Mouse (Mus musculus): Measurements from ENCODE around the gene Saa3.
"Not testable (repeated sequence)": the region's sequence is repeated elsewhere in the genome, so short reads cannot be mapped to it uniquely, and the experiment has no call there.

Gene Saa3

DNA sequence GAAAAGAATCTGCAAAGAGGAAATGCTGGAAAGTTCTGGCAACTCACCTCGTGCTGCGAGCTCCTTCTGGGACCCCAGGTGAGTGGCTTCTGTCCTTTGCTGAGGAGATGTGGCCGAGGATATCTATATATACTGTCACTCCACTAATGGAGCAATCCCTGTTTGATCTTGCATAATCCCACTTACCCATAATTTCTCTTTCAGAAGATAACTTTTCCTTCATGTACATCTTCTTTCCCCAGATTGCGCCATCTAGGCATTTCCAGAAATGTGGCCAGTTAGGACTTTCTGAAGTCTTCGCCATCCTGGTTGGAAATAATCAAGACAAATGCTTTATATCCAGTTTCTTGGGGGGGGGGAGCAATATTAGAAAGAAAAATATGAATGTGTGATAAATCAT is at the start of gene Saa3:
Gene Saa3 (minus strand): TSS at position 101 of the 400 bp plus-strand sequence.
- DNase-seq (ENCODE audit: low spot score in 2 of 2) = no peak

DNA sequence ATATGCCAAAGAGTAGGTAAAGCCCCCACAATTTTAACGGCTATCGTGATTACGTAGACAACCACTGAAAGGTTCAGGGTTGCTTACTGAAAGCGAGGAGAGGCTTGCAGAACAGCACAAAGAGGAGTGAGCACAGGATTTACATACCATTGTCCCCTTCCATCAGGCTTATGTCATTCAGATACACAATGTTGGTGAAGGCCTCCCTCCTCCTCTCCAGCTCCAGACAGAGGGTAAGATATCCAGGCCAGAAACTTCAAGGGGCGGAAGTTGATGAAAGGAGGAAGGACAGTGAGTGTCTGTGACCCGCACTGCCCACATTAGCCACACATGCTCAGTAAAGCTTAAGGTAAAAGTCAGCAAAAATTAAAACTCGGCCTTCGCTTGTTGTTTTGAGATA is 49.2 kb upstream of the Saa3 start:
- DNase-seq (ENCODE audit: low spot score in 2 of 2) = no peak

DNA sequence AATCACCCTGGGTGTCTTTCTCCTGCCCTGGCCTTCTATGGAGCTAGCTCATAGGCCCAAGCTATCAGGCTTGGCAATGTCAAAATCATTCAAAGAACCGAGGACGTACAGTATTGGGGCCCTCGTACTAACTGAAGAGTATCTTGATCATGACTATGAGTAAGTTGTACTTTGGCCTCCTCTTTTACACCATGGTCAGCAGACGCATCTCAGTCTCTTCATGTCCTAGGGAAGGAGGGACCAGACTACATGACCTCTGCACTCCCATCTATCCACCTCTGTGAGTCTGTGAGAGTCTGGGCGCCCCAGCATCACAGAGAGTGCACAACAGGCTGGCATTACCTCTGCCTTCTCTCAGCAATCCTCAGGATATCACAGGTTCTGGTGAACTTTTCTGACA is 47.1 kb upstream of the Saa3 start:
- no peak for DNase-seq (ENCODE audit: low spot score in 2 of 2)

DNA sequence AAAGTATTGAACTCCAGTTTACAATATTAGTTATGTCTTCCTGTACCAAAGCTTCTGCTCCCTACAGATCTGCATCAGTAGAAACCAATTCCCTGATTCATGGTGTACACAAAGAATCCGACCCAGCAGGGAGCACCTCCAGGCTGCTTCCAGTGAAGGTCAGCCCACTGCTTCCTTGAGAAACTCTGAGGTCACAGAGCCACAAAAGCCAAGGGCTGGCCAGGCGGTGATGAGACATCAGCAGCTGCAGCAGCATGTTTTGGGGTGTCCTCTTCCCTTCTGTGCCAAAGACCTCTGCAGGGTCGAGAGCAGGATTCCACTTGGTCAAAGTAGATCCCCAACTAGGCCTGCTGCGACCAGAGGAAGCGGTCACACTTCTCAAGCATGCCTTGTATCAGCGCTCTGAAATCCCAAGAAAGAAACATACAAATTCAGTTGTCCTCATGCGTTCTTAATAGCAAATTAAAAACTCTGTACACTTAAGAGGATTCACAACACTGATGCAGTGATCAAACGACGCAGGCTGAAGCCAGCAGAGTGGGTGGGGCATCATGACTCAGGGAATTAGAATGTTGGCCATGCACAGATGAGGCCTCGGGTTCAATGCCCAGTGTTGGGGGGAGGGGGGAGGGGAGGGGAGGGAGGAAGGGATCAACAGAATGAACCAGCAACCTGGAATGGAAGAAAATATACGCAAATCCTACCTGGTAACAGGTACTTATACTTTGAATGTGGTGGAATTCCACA is 45.7 kb upstream of the Saa3 start:
- no peak for DNase-seq (ENCODE audit: low spot score in 2 of 2)

DNA sequence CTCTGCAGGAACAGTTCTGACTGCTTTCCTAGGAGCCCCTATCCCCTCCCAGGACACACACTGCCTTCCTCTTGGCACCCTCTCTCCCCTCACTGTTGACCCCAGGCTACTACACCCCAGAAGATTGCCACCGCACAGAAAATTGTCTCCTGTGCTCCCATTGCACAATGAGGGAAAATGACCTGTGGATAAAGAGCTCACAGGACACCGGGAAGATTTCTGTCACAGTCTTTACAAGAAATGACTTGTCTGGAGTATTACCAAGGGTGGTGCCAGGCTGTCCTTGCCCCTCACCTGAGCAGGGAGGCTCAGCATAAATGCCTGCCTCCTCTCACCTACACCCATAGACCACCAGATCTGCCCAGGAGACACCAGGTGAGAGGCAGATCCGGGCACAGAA is 36.0 kb upstream of the Saa3 start, which contains the start of gene Saa2:
Gene Saa2 (plus strand): TSS at position 301 of the 400 bp plus-strand sequence.
- no peak for DNase-seq (ENCODE audit: low spot score in 2 of 2)

DNA sequence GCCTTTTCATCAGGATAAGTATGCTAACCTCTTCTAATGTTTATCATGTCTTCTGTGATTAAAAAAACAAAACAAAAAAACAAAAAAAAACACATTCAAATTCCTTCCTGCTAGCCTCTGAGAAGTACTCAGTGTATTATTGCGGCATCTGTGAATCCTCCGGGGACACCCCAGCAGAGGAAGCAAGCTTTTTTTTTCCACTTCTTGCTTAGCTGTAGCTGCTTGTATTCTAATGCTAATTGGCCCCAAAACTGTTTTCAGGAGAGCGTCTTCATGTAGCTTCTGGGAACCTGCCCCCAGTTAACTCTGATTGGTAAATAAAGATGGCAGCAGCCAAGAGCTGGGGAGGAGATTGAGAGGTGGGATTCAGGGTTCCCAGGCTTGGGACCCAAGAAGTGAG is 33.0 kb upstream of the Saa3 start:
- DNase-seq (ENCODE audit: low spot score in 2 of 2) = peak in 1 of 2 experiments; percentile 12

DNA sequence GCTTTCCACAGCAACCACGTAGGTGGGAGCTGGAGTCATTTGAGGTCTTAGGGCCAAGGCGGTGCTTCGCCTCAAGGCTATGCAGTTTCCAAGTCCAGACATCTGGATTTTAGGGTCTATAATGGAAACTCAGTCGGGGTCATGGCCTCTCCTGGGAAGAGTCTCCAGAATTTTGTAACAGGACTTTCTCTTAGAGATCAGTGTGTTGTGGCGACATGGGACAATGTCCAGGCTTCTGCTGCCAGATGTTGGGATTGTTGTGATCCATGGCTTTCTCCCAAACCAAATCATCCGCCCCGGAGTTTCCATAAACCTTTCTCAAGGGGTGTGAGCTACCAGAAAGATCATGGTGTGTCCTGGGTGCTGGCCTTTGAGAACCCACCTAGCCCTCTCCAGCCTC is 30.9 kb upstream of the Saa3 start:
- DNase-seq (ENCODE audit: low spot score in 2 of 2) = peak; percentile 48 to 51

DNA sequence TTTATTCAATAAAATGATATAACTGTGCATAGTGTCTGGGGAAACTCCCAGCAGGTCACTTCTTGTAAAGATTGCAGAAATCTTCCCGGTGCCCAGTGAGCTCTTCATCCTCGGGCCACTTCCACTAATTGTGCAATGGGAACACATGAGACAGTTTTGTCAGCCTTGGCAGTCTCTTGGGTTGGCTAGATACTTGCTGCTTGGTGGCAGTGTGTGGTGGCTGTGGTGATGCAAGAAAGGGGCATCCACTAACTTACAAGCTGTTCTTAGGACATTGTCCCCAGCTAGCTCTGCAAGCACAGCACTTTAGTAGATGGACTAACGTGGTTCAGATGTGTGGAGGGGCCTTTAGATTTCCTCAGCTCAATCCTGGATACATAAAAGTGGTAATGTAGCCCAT is 30.3 kb upstream of the Saa3 start:
- DNase-seq (ENCODE audit: low spot score in 2 of 2) = no peak

DNA sequence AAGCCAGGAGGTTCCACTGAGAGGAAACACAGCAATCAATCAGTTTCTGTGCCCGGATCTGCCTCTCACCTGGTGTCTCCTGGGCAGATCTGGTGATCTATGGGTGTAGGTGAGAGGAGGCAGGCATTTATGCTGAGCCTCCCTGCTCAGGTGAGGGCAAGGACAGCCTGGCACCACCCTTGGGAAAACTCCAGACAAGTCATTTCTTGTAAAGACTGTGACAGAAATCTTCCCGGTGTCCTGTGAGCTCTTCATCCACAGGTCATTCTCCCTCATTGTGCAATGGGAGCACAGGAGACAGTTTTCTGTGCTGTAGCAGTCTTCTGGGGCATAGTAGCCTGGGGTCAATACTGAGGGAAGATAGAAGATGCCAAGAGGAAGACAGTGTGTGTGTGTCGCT is 27.4 kb upstream of the Saa3 start, which contains the start of gene Saa1:
Gene Saa1 (minus strand): TSS at position 101 of the 400 bp plus-strand sequence.
- not testable (repeated sequence) for DNase-seq (ENCODE audit: low spot score in 2 of 2)

DNA sequence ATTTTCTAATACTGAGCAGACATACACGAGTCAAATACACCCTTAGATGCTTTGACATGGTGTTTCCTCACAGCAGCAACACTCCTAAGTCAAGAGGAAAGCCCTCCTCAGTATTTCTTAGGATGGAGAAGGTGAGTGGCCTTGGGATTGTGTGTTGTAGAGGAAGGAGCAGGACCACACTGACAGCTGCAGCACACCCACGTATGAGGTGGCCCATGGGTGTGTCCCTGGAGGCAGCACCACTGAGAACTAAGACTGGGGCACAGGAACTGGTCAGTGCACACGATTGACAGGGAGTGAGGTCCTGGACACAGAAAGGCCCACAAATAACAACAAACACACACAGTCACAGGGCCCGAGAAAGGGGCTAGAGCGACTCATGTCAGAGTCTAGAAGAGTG is 24.5 kb upstream of the Saa3 start:
- not testable (repeated sequence) for DNase-seq (ENCODE audit: low spot score in 2 of 2)

DNA sequence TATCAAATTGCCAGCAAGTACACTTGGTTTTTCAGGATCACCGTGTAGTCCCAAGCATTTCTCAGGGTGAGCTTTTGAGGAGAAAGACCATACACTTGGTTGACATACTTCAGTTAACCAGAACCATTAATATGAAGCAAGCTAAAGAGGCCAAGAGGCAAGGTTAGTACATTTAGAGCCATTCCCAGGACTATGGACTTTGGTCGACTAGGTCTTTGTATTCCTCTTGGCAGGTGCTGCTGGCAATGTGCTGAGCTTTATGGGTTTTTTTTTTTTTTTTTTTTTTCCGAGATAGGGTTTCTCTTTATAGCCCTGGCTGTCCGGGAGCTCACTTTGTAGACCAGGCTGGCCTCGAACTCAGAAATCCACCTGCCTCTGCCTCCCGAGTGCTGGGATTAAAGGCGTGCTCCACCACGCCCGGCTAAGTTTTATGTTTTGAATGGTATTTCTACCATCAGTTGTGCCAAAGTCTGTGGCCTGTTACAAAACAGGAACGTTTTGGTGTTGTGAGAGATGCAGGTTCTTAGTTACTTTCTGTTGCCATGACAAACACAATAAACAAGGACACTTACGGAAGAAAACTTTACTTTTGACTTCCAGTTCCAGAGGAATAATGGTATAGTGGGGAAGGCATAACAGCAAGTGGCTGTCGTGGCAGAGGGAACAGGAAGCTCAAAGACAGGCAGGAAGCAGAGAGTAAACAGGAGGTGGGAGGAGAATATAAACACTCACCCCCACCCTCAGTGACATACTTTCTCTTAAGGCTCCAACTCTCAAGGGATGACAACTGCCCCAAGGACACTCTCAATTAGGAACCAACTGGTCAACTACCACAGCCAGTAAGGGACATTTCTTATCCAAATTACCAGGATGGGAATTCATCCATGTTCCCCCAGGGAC is 23.3 kb upstream of the Saa3 start:
- no peak for DNase-seq (ENCODE audit: low spot score in 2 of 2)

DNA sequence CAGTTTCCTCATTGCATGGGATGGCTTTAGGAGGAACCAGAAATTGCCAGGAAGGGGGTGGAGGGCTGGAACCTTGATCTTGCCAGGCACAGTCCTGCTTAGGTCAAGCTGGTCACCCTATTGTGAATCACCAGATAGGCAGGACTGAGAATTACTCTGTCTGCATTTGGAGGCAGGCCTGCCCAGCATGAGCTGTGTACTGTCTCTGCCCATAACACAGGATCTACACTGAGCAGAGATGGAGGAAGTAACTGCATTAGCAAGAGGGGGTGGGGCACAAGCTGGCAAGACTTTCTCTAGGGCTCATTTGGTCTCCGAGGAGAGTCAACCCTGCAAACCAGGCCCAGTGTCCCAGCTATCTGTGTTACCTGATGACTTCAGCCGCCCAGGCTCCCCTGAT is 19.5 kb upstream of the Saa3 start:
- DNase-seq (ENCODE audit: low spot score in 2 of 2) = no peak

DNA sequence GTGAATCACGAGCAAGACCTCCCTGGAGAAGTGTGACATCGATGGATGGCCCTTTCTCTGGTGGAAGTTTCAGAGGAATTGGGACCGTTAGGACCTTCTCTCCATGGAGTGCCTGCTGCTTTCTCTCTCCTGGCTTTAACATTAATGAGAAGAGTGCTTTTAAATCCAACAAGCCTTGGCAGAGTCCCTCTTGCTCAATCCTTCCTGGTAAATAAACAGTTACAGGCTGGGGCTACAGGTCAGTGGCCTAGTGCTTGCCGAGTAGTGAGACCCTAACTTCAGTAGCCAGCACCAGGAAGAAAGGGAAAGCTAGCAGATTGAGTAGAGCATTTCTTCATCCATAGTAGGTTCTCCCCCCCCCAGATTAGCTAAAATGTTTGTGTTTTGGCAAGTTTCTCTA is 17.0 kb upstream of the Saa3 start, which contains the start of gene Saa4:
Gene Saa4 (minus strand): TSS at position 146 of the 400 bp plus-strand sequence.
- DNase-seq (ENCODE audit: low spot score in 2 of 2) = no peak

DNA sequence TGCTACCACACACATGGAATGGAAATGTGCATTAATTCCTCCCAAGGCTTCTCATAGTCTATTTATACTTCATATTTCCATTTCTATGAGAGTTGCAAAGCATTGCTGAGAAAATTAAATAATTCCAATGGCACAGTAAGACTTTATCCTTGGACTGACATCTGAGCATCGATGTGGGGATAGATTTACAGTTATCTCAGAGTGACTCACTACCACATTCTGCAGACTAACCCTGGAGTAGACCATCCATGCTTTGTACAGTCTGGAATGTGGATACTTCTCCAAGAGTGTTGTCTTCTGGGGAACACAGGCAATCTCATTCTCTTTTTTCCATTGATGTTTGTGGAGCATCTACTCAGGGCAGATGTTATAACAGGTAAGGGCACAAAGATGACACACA is 12.1 kb upstream of the Saa3 start:
- DNase-seq (ENCODE audit: low spot score in 2 of 2) = no peak

DNA sequence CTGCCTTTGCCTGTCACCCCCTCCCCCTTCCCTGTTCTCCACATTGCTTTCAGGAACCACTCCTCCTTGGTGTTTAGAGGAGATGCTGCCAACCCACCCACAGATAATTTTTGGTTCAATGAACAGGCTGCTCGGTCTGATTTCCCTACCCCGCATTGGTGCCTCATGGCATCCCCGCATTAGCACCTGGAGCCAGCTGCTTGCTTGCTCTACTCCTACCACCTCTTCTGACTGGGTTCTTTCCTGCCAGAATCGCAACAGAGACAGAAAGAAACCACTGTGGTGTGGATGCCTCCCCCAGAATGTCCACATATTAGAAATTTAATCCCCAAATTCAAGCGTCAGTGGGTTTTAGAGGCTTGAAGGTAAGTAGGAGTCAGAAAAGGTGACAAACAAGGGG is 8.9 kb upstream of the Saa3 start:
- no peak for DNase-seq (ENCODE audit: low spot score in 2 of 2)

DNA sequence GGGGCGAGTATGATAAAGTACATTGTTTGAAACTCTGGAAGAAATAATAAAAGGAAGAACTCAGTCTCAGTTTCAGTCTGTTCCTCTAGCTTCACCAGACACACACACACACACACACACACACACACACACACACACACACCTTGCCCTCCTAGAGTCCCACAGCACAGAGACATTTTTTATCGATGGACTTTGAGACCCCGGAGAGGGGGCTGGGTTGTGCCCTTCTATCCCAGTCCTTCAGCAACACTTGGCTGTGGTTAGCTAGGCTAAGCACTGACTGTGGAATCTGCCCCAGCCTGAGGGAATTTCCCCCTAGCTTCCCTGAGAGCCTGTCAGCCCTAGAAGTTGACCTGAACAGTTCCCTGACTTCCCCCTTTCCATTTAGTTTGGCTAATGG is 8.3 kb upstream of the Saa3 start:
- no peak for DNase-seq (ENCODE audit: low spot score in 2 of 2)

DNA sequence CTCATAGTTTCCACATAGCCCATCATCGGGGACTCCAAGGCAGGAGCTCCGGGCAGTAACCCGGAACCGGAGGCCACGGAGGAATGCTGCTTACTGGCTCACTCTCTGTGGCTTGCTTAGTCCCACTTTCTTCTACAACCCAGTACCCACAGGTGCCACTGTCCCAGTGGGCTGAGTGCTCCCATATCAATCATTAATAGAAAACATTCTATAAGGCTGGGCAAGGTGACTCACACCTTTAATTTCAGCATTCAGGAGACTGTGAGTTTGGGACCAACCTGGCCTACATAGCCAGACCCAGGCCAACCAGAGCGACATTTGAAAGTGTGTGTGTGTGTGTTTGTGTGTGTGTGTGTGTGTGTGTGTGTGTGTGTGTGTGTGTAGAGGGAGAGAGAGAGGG is 7.9 kb upstream of the Saa3 start:
- DNase-seq (ENCODE audit: low spot score in 2 of 2) = no peak

DNA sequence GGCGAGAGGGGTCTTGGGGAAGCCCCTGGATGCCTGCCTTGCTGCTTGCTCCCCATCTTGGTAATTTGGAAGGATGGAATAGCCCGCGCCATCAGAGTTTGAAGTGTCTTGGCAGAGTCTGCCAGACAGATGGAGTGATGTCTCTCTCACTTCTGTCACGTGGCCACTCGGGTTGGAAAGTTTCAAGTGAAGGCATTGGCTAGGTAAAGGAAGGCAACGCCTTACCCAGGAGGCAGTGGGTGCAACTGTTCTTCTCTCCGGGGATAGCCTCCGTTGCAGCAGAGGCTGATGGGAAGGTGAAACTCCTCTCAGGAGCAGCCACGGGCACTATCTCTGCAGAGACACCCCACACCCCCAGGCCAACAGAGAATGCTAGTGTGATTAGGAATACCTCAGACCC is 5.0 kb upstream of the Saa3 start:
- DNase-seq (ENCODE audit: low spot score in 2 of 2) = no peak

DNA sequence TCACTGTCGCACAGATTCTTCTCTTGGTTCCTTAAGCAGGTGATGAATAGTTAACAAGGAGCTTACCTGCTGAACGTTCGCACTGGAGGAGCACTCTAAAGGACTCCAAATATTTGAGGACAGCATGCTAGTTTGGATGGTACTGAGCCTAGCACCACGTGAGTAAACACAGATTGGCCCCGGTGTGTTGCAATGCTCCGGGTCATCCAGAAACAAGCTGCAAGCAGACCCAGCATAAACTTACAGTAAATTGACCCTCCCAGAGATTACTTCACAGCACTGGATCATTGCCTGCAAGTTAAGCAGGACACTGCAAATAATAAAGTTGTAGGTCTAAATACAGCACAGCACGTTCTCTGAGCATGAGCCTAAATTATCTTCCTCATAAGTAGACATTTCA is 4.0 kb upstream of the Saa3 start:
- peak; percentile 38 to 50 for DNase-seq (ENCODE audit: low spot score in 2 of 2)

DNA sequence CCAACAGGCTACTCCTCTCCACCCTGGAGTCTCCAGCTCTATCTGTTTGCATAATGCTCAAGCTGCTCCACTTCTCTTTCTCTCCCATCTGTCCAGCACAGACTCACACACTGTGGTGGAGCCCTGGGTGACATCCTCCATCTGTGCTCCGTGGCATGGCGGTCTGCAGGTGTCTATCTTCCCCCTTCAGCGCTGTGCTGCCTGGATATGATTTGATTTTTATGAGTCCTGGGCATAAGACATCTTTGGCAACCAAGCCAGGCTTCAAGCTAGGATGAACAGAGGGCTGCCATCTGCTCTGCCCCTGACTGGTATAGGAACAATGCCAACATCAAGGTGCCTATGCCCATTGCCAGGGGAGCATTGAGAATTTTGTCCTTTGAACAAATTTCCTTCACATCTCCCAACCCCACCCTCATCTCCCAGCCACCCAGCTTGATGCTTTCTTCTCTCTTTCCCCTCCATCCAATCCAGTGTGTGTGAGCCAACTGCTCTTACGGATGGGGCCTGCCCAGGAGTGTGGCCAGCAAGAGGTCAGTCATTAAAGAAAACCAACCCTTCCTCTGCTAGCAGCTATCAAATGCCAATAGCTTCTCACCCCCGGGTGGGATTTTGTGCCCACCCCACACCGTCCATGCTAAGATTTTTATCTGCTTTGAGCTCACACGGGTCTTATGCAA is 3.2 kb upstream of the Saa3 start:
- no peak for DNase-seq (ENCODE audit: low spot score in 2 of 2)

DNA sequence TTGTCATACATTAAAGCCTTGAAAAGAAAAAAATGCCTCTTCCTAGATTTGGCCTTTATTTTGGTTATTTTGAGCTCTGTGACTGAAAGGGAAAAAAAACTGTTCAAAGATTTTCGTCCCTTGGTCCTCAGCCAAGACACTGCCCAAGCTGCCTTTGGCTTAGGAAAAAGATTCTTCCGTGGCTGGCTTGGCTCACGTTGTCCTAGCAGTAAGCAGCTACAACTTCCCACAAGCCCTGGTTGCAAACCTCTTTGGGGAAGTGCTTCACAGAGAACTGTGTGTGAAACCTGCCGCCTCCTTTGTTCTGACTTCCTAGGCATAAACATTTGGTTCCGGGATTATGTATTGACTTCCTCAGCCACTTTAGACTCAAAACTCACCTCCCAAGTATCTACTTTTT is 1.4 kb upstream of the Saa3 start:
- peak in 1 of 2 experiments; percentile 21 for DNase-seq (ENCODE audit: low spot score in 2 of 2)

DNA sequence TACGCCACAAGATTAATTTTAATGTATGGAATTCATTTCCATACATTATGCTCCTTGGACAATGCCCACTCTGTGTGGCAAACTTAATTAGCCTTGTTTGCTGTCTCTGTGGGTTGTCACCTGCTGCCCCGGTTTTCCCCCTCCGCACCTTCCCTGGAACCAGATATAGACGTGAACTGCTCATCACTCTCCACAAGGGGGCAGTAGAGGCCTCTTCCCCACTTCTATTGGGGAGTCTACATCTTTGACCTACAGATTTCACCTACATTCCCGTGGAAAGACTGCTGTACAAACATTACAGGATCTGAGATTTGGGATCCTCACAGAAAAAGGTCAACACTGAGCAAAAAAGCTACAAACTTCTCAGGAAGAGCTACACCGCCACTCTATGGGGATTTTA is 982 bp downstream of the Saa3 start:
- DNase-seq (ENCODE audit: low spot score in 2 of 2) = peak in 1 of 2 experiments; percentile 25

Data from heart, adult 9 months (tissue).